Mouse (Mus musculus): ENCODE results near the gene Ccdc73.

GRCm38 (mm10) chr2:105037956-105038569, 170.5 kb downstream of the Ccdc73 start:
- no peak for TF ChIP-seq EP300 (IDR thresholded peaks at IDR 0.05; ENCODE audit: low read depth)
- TF ChIP-seq CTCF (IDR thresholded peaks at IDR 0.05; ENCODE audit: low read depth) = no peak

Measured in heart, postnatal 0 days (tissue).